Mouse (Mus musculus) gastrocnemius, adult 18-20 months (tissue): ENCODE data around the gene Dand5. TPM values are rescaled to one million over a fixed set of nuclear protein-coding genes. Genes with fewer than 3 reads are reported as not detected.

Experiments
- DNase-seq: peaks from one replicate; pipeline ENCODE4 v3.0.0; 2021; ENCODE audit warnings: low spot score
- total RNA-seq, 2 experiments: library from RNA; stranded (reverse); gene quantifications; 2 replicates each; pipeline ENCODE4 v1.2.3; 2021

Dand5 gene
- total RNA-seq, 2 experiments from 2014 or later, result 12.8 to 12.9 TPM

DNA sequence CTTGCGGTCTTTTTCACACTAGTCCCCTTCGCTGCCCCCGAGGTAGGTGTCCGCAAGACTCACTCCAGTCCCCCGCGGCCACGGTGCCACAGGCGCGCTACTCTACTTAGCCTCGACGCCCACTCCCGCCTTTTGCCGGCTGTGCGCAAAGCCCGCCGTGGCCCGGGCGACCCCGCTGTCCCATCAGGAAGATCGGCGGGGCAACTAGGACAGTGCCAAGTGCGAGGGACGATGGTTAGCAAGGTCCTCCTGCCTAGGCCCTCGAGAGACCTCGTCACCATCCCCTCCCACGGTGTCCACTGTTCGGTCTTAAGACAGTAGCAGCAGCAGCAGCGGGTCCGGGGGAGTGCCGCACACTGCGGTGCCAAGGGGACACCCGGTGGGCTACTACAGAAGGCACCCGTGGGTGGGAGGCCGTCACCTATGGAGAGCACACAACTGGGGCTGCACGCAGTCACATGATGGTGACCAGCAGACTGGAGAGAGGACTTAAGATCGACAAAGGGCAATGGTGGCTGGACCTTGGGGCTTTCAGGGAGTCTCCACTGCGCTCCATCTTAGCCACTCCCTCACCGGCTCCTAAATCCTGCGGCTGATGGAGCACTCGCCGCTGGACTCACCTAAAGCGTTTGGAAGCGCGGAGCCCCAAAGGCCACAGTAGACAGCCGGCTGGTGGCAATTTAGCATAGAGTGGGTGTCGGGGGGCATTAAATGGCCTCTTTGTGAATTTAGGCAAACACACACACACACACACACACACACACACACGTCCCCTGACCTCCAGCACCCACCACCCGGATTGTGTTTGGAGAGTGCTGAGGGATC is 37.7 kb downstream of the Dand5 start:
- no peak for DNase-seq

DNA sequence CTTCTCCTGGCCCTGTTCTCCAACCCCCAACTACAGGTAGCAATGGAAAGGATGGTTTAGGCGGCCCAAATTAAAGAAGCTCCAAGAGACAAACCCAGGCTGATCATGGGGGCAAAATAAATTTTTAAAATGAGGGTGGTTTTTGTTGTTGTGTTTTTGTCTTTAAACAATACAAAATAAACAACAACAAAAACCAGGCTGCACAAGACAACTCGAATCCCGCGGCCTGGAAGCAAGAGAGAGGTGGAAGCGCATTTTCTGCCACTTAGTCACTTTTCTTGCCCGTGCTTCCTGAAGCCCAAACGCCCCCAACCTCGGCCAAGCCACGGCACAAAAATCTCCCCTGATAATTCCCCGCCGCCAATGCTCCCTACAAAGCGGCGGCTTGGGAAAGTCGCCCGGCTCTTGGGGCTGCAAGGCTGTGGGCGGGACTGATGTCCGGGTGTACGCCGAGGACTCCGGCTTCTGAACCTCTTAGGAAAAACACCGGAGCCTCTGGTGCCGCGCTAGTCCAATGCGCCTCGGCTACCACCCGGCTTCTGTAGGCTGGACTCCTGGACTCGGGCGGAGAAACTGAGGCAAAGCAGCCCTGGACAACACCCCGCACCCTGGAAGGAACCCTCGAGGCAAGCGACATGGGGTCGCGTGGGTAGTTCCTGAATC is 38.6 kb downstream of the Dand5 start:
- no peak for DNase-seq

DNA sequence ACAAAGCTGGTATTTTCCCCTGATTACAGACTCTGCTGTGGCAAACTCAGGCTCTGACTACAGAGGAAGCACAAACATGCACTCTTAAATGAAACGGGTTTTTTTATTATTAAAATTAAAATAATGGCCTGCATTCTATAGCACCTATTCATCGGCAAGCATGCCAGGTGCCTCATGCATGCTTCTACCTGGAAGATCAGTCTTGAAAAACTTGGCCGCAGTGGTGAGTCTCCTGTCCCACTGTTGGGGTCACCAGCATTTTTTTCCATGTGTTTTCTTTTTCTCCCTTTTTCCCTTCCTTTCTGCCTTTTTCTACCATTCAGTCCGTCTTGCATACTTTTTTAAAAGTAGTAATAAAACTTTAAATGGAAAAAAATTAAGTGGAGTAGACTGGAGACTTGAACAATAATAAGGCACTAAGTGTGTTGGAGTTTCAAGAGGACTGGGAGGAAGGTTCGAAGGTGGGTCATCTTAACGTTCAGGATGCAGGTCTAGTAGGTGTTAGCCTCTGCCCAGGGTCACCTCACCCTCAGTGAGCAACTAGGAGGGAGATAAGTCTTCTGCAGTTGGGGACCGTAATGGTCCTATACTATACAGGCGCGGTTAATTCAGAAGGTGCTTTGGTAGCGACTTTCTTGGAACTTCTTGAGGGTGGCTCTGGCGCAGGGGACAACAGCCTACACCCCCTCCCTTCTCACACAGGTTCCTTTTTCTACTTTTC is 39.3 kb downstream of the Dand5 start:
- DNase-seq, result no peak

DNA sequence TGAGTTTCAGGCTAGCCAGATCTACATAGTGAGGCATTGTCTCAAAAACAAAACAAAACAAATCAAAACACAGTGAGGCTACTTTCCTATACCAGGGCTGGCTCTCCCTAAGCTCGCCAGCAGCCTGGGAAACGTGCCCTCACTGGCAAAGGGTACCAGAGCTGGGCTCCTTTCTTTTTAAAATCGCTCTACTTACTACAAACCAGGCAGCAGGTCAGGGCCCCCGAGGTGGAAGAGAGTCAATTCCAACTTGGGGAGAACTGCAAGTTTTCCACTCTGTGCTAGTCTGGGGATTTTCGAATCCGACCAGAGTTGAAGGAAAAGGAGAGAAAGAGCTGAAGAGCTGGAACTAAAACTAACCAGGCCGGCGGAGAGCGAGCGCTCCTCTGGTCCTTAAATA is 39.9 kb downstream of the Dand5 start:
- no peak for DNase-seq

DNA sequence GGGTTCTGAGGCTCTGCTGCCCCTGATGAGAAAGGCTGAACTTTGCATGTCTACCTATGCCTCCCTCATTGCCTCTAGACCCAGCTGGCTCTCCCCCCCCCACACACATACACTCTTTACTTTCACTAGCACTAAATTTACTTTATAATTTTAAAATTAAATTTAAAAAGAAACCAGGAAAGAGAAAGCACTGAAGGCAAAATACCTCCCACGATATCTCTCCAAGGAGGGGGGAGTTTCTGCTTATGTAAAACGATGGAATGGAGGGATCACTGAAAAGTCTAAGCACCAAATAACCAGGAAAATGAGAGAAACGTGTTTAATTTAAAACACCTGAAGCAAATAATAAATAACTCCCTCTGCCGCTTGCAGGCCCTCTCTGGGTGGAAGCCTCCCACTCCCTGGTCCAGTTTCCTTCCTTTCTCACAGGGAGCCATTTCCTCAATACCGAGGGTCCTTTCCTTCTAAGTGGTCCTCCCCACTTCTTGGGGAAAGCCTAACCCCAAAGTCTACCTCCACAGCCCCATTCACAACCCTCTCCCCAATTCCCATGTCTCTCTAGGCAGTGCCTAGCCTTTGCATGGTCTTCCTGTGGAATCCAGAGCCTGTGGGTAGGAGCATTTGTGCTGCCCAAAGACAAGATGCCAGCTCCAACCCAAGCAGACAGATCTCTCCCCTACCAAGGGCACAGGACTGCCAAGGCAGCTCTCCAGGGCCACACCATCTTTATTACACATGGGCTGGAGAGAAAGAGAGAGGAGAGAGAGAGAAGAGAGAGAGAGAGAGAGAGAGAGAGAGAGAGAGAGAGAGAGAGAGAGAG is 40.7 kb downstream of the Dand5 start:
- no peak for DNase-seq

DNA sequence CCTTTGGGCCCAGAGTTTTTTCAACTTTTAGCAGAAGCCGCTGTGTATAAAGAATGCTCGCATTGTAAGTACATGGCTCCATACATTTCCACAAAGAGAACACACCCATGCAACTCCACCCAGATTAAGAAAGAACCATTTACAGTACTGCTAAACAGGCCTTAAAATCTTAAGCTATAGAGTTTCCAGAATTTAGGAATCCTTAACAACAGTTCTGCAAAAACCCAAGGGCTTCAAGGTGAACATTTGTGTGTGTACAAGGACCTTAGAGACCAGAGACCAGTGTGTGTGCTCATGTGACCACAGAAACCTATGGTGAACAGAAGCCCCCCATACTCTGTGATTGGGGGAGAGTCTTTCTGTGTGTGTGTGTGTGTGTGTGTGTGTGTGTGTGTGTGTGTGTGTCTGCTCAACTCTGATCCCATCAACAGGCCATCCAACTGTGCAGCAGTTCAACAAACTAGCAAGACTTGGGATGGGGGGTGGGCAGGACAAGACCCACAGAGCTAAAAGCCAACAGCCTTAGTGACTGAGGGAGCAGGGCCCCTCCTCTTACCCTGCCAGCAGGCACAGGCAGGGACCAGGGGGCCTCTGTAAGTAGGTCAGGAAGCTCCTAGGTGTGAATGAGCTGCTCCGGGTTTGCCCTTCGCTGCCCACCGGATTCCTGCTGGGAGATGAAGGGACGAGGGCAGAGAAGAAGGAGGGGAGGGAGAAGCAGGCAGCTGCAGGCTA is 41.5 kb downstream of the Dand5 start:
- no peak for DNase-seq

DNA sequence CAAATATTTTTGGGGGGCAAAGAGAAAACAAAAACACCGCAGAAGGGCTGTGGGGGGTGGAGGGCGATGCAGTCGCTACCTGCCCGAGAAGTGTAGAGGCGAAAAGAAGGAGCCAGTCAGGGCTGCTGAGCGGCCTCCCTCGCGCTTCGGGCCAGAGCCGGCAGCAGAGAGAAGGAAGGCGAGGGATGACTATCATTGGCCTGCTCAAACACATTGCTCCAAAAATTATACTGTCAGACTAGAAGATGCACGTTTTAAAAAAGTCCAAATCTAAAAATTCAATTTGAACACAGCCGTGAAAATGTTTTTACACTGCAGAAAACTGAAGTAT is 42.4 kb downstream of the Dand5 start:
- no peak for DNase-seq

DNA sequence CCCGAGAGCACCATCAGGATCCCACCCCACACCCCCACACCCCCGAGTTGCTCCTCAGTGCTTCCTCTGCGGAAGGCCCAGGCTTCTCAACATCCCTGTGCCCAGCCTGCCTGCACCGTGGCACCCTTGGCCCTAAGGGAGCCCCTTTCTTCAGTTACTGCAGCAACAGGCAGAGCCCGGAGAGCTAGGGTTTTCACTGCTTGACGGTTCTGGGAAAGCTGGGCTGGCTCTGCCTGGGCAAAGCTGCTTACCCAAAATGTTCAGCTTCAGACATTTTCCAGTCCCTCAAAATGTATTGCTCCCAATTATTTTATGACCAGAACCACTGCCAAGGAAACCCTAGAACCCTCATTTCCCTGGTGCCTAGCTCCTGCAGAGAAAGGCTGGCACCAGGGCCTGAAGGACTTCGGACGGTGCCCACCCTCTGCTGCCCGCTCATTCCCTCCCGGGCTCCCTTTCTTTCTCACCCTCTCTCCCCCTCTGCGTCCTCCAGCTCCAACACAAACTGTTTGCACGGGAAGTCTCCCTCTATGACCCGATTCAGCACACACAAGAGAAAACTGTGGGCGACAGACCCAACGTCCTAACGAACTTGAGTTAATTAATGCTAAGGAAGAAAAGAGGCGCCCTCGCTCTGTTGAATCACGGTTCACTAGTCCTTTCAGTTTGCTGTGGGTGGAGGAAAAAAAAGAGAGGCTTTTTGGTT is 43.0 kb downstream of the Dand5 start:
- no peak for DNase-seq

DNA sequence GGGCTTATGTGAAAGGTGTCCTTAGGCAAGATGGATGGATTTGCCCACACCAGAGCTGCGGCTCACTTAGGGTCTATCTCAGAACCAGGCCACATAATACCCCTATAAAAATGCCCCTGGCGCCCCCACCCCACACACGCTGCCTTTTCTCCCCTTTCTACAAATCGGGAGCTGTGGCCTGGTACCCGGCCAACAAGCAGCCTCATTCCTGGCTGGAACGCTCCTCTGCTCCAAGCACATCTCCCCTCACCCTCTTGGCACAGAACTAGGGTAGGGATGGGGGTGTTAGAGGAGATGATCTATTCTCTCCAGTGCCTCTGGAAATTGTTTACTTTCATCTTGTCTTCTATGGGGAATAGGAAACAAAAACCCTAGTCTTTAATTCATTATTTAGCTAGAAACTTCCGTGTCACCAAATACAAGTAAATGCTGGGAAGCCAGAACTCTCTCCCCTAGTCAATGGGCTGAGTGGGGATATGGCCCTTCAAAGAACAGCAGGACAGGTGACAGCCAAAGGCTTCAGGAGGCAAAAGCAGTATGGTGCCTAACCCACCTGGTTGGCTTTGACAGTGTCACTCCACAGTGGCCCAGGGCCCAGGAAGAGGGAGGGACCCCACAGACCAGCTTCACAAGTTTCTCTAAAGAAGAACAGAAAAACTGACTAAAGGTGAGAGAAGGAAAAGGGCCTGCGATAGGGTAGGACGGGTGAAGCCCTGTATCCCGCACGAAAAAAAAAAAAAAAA is 43.8 kb downstream of the Dand5 start:
- DNase-seq, result no peak

DNA sequence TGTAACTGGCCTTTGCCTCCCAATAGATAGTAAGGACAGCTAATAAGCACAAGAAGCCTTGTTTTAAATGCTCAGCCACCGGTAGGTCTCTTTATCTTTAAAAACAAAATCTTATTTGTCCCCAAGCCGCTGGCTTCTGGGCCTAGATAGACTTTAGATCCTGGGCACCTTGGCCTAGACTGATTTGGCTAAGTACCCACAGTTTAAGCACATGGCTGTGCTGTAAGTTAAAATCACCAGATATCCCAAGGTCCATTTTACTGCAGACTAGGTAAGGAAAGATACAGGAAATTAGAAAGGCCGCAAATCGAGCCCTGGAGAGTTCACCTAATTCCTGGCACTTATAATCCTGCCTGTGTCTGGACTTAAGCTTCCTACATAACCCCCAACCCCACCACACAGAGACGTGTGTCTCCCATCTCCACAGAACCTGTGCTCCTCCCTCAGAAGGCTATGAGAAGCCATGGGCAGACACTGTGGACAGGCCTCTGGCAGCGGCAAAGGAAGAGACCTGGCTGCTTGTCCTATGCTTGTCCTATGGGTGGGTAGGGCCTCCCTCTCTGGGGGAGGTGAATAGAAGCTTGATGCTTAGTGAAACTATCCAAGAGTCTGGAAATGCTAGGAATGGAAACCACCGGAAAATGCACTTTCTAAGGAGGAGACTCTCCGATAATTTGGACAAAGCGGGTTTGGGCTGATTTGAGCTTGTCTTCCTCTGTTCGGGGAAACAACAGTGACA is 44.6 kb downstream of the Dand5 start:
- DNase-seq, result no peak

DNA sequence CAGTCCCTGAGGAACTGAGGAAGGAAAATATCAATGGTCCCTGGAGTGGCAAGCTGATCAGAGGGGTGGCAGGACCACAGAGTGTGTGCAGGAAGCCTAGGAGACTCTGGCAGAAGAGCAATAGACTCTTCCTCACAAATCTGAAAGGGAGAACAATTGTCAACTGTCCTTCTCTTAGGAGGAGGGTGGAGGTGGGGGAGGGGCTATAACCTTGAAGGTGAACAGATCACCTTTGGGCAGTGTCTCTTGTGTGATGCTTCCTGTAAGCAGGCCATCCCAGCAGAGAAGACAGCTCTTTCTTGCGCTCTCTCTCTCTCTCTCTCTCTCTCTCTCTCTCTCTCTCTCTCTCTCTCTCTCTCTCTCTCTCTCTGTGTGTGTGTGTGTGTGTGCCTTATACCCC is 46.1 kb downstream of the Dand5 start:
- DNase-seq, result no peak

DNA sequence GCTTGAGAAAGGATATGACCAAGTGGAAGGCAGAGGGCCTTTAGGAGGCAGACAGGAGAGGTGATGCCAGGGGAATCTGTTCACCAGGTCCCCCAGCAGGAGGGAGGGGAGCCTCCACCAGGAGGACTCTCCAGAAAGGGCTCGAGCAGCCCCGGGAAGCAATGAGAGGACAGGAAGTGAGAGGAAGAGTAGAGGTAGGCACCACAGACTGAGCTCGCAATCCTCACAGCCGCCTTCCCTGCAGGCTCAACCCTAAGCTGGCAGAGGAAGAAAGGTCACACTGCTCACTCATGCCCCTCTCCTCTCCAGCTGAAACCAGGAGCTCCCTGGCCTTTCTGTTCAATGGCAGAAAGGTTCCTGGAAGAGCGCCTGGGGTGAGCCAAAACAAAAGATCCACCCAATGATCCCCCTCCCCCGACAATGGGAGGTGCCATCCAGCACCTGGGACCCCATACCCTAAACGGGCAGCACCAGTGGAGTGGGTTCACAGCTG is 47.0 kb downstream of the Dand5 start:
- no peak for DNase-seq

DNA sequence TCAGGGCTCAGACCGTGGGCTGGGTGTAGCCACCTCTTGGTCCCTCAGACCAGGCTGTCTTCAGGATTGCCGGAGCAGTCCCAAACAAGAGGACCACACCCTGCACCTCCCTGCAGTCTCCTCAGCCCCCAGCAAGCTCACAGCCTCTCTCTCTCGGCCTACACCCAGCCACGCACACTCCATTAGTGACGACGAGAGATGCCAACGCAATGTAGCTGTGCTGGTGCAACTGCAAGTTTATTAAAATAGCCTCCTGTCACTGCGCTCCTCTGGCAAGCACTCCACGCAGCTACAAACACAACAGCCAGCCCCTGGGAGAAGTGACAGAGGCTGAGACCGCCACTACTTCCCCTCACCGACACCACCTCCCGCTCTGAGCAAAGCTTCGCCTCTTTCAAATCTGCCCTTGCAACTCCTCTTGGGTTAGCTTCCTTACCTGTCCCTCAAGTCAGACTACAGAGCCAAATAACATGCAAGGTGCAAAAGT is 47.5 kb downstream of the Dand5 start:
- peak; percentile 68 for DNase-seq

DNA sequence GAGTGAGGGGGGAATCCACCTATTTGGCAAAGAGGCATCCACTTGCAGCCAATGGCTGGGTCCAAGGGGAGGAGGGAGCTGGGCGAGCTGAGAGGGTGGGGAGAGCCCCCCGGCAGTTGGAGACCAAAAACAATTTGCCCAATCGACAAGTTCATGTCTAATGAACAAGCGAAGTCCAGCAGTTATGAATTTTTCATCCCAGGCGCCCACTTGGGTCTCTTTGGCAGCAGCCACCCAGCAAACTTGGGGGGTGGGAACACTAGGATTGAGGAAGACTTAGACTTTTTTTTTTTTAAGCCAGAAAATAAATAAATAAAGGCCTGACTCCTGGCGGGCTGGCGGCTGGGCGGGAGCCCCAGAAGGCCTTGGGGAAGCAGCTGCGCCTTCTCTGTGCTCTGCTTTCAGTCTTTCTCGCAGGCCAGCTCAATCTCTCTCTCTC is 48.1 kb downstream of the Dand5 start:
- peak; percentile 78 for DNase-seq

DNA sequence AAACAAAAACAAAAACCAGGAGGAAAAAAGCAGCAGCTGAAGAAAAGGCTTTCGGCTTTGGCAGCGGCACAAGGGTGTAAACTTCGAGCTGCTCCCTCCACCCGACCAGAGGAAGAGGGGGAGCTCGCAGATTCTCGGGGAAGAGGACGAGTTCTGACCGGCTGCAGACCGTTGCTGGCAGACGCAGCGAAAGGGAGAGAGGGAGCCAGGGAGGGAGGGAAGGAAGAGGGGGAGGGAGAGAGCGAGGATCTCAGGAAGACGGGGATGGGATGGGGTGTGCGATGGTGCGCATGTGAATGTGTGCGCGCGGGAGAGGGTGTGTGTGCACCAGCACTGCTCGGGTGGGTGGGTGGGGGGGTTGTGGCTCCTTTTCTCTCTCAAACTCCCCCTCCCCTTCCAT is 48.8 kb downstream of the Dand5 start:
- DNase-seq, result peak; percentile 84

DNA sequence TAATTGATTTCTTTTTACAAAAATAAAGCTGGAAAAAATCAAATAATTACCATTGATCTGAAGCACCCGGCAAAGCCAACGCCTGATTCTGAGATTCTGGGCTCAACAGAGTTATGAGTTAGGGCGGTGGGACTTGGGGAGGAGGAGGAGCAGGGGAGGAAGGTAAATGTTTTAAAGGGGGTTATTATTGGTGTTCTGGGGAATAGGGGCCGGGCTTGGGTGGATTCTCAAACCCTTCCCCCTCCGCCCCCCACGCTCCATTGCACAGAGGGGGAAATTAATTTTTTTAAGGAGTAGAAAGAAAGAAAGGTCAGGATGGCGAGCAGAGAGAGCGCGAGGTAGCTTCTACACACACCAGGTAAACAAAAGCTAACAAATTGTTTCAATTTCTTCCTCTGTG is 49.3 kb downstream of the Dand5 start:
- no peak for DNase-seq

DNA sequence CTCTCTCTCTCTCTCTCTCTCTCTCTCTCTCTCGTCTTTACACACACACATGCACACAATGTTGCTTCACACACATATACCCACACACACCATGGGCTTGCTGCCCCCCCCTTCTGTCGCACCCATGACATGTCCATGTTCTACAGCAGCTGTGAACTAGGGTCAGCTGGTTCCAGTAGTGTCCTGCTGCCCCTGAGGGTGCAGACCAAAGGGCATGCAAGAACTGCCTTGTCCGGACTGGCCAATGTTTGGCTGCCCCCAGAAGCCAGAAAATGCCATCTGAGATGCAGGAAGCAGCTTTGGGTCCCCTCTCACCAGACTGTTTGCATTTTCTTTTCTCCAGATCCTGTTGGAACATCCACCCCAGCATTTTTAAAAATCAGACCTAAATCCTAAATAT is 50.0 kb downstream of the Dand5 start:
- DNase-seq, result no peak

DNA sequence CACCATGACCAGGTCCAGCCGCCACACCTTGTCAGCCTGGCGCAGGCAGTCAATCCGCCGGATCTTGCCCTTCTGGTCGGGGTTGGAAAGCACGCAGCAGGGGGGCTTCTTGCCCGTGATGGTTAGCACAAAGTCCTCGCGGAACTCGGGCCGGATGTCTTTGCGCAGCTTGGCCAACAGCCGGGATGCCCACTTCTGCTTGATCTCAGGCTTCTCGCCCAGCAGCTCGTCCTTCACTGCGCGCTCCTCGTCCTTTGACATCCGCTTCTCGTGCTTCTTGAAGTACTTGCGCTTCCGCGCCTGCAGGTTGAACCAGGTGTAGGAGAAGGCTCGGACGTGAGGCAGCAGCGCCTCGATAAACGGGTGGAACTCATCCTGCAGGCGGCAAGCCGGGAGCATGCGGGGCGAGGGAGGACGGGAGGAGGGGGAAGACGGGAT is 50.7 kb downstream of the Dand5 start:
- no peak for DNase-seq
